Mouse (Mus musculus) forebrain, embryonic 15.5 days (tissue): ENCODE measurements around the gene Slc31a1. TPM values are rescaled to one million over a fixed set of nuclear protein-coding genes. Genes with fewer than 3 reads are reported as not detected.

ENCODE experiments used
- ATAC-seq: fragments of 200-750 bp; cut with Nextera tagmentation; replicated peaks from 2 replicates; pipeline ENCODE4 v1.8.0; 2017; ENCODE audit warnings: mild to moderate bottlenecking, moderate TSS enrichment, moderate library complexity
- H3K27ac ChIP-seq: fragments of 300-500 bp; sonication (generic); replicated peaks from 2 replicates; pipeline ENCODE4 v1.5.1; 2015; ENCODE audit warnings: mild to moderate bottlenecking, inconsistent platforms
- H3K27me3 ChIP-seq: fragments of 300-500 bp; sonication (generic); 2 replicates; pipeline ENCODE4 v1.6.1; 2015; ENCODE audit warnings: inconsistent platforms
- H3K36me3 ChIP-seq: fragments of 300-500 bp; sonication (generic); 2 replicates; pipeline ENCODE4 v1.6.1; 2015; ENCODE audit warnings: mild to moderate bottlenecking, inconsistent platforms
- H3K4me1 ChIP-seq: fragments of 300-500 bp; sonication (generic); 2 replicates; pipeline ENCODE4 v1.6.1; 2015; ENCODE audit warnings: inconsistent platforms
- H3K4me2 ChIP-seq: fragments of 300-500 bp; sonication (generic); replicated peaks from 2 replicates; pipeline ENCODE4 v1.6.1; 2015; ENCODE audit warnings: mild to moderate bottlenecking, inconsistent platforms
- H3K4me3 ChIP-seq: fragments of 300-500 bp; sonication (generic); 2 replicates; pipeline ENCODE4 v1.5.1; 2015; ENCODE audit warnings: mild to moderate bottlenecking, inconsistent platforms
- H3K9ac ChIP-seq: fragments of 300-500 bp; sonication (generic); replicated peaks from 2 replicates; pipeline ENCODE4 v1.6.1; 2015; ENCODE audit warnings: mild to moderate bottlenecking, inconsistent platforms
- H3K9me3 ChIP-seq: fragments of 300-500 bp; sonication (generic); 2 replicates; pipeline ENCODE4 v1.6.1; 2016; ENCODE audit warnings: inconsistent platforms
- WGBS: fragments of 180-500 bp; shearing (Covaris S2); methylation state at CpG from one replicate; pipeline ENCODE4 v1.1.7; 2015; ENCODE audit warnings: mixed read lengths; 5-methylcytosine and 5-hydroxymethylcytosine counted together
- polyA plus RNA-seq: library from polyadenylated mRNA; unstranded; fragments of >200 nt; fragmentation: Nextera tagmentation; extraction: Ambion mirVana; gene quantifications from 2 replicates; pipeline ENCODE4 v1.2.1, GENCODE M21; 2015

The Slc31a1 gene
- polyA plus RNA-seq, 1 experiment from 2014 or later = 40.4 TPM

DNA sequence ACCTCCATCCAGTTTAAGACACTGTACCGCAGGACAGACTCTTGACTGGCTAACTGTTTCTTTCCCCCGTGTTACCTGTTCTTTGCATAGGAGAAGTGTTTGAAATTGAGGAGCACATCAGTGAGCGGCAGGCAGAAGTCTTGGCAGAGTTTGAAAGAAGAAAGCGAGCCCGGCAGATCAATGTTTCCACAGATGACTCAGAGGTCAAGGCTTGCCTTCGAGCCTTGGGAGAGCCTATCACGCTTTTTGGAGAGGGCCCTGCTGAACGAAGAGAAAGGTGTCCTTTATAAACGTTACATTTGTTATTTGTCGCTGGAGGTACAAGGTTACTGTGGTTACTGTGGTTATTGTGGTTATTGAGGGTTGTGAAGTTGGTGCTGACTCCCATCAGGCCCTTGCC lies 51.1 kb downstream of the Slc31a1 start:
- no peak overlapping the region for H3K4me3 ChIP-seq
- H3K4me2 ChIP-seq = no peak overlapping the region
- H3K27ac ChIP-seq = no peak overlapping the region
- H3K4me1 ChIP-seq = peaks cover 25% of the 10 kb centered on the region
- 96% methylated on average over 10 of the region's 10 CpGs for WGBS
- H3K36me3 ChIP-seq = peaks cover 51% of the 10 kb centered on the region
- H3K27me3 ChIP-seq = no peaks in the 10 kb centered on the region
- H3K9me3 ChIP-seq = no peaks in the 10 kb centered on the region
- H3K9ac ChIP-seq = no peak overlapping the region
- ATAC-seq = no peak

DNA sequence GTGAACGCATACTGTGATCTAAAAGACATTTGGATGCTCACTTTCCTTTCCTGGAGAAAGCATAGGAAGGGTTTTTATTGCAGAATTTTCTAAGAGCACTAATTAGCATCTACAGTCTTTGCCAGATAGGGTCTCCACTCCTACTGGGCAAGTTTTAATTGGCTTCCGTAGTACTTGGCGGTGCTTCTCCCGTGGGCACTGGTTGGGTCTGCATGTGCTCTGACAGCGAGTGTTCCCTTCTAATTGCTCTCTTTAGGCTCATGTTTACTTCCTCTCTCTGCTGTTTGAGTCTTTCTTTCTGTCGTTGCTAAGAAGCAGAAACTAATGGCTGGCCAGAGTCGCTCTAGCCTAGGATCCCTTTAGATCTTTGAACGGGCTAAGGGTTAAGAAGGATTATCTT lies 57.9 kb downstream of the Slc31a1 start:
- no peak overlapping the region for H3K27ac ChIP-seq
- no peaks in the 10 kb centered on the region for H3K9me3 ChIP-seq
- WGBS = 44% methylated on average over 8 of the region's 8 CpGs
- H3K36me3 ChIP-seq = peaks cover 93% of the 10 kb centered on the region
- no peaks in the 10 kb centered on the region for H3K4me1 ChIP-seq
- no peak overlapping the region for H3K9ac ChIP-seq
- no peak overlapping the region for H3K4me2 ChIP-seq
- peak; percentile 41; the same call in 1 of the 2 replicates for ATAC-seq
- no peaks in the 10 kb centered on the region for H3K27me3 ChIP-seq
- H3K4me3 ChIP-seq = no peak overlapping the region

DNA sequence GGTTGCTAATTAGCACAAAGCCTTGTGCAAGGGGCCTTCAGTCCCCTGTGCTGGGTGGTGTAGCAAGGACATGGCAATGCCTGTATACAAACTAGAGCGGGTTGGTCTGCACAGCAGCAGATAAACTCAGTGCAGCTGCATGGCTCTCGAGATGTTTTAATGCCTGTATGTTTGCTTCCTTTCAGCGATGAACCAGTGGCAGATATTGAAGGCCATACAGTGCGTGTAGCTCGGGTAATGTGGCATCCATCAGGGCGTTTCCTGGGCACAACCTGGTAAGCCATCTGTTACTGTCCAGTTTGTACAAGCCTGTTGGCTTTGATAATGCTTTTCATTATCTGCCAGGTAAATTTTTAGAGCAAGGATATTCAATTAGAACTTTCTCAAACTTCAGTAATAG lies 58.6 kb downstream of the Slc31a1 start:
- Histone ChIP-seq H3K4me2 (no peak overlapping the region), H3K27me3 (no peaks in the 10 kb centered on the region), H3K9ac (no peak overlapping the region), H3K36me3 (peaks cover 93% of the 10 kb centered on the region), H3K9me3 (no peaks in the 10 kb centered on the region), H3K4me3 (no peak overlapping the region), H3K4me1 (no peaks in the 10 kb centered on the region), H3K27ac (no peak overlapping the region)
- 94% methylated on average over 6 of the region's 6 CpGs for WGBS
- no peak for ATAC-seq

DNA sequence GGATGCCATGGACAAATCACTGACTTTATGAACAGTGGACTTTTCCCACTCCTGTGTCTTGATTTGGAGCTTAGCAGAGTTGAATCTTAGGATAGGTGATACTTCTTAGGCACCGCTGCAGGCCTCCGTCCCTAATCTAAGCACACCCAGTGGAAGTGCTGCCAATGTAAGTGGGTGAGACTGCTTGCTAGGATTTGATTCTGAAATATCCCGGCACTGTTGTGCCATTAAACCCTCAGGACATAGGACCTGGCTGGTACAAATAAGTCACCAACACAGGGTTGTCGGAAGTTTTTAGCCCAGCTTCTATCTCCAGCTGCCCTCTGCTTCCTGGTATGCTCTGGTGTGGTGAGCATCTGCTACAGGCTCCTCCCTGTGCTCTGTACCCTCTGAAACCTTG lies 65.4 kb downstream of the Slc31a1 start:
- Histone ChIP-seq H3K9ac (no peak overlapping the region), H3K4me3 (no peak overlapping the region), H3K27me3 (no peaks in the 10 kb centered on the region), H3K27ac (no peak overlapping the region), H3K9me3 (no peaks in the 10 kb centered on the region), H3K4me2 (no peak overlapping the region), H3K36me3 (peaks cover 45% of the 10 kb centered on the region), H3K4me1 (no peaks in the 10 kb centered on the region)
- 94% methylated on average over 4 of the region's 4 CpGs for WGBS
- ATAC-seq = no peak

DNA sequence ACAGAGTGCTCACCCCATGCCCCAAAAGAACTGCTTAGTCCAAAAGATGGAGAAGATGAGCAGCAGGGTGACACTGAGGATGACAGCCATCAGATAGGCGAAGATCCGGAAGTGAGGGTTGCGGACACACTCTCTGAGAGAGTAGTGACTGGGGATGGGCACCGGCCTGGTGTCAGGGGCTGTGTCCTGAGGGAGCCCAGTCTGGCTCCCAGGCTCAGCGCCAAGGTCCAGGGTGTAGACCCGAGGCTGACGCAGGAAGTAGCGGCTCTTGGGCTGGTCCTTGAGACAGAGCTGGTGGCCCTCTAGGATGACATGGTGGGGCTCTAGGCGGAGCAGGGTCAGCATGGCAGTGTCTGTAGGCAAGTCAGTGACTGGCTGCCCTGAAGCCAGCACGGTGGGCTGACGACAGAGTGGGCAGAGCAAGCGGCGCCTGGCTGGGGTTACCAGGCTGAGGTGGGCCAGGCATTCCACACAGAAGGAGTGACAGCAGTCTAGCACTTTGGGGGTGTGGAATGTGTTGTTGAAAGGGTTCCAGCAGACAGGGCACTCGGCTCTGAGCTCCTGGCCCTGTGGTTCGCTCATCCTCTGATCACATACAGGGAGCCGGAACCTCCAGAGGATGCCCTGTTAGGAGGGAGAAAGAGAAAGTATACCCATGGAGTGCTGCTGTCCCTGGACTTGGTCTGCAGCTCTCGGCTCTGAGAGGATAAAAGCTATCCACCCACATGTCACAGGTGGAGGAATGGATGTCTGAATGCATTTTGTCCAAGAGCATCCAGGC lies 67.6 kb downstream of the Slc31a1 start:
- Histone ChIP-seq H3K9me3 (no peaks in the 10 kb centered on the region), H3K4me3 (no peak overlapping the region), H3K27me3 (no peaks in the 10 kb centered on the region), H3K27ac (no peak overlapping the region), H3K4me1 (no peaks in the 10 kb centered on the region), H3K9ac (no peak overlapping the region), H3K36me3 (peaks cover 25% of the 10 kb centered on the region), H3K4me2 (no peak overlapping the region)
- 81% methylated on average over 17 of the region's 17 CpGs for WGBS
- ATAC-seq = 0 out of 2 replicates have a peak, but pooled peaks have one; percentile 23

DNA sequence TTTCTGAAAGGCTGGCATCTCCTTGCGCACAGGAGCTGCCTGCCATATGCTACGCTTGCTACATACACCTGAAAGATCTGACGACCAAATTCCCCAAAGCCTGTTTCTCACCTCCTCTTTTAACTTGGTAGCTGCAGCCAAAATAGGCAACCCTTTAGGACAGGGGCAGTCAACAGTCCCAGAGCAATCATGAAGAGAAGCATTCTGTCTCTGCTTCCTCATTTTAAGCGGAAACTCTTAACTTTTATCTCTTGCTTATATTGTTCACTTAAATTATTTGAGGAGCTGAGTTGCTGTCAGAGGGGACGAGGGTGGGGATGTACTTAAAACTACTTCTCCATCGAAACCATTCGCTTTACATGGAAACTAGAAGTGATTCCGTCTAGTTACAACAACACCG lies 69.1 kb downstream of the Slc31a1 start:
- Histone ChIP-seq H3K27ac (no peak overlapping the region), H3K4me1 (no peaks in the 10 kb centered on the region), H3K4me3 (no peak overlapping the region), H3K27me3 (no peaks in the 10 kb centered on the region), H3K4me2 (no peak overlapping the region), H3K9me3 (no peaks in the 10 kb centered on the region), H3K36me3 (peaks cover 12% of the 10 kb centered on the region), H3K9ac (no peak overlapping the region)
- 91% methylated on average over 9 of the region's 9 CpGs for WGBS
- ATAC-seq = no peak

DNA sequence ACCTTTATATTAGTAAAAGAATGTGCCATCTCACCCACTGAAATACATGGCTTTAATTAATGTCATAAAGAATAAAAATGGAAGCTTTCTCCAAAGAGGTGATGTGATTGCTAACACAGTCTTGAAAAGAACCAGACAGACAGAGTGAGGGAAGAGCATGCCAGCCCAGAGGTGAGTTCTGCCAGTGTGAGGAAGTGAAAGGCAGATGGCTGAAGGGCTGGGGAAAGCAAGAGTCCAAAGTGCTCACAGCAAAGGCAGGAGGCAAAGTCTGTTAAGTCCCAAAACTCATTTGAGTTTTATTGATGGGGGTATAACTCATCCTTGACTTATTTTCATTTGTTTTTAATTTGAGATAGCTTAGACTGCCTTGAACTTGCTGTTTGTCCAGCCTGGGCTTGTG lies 70.2 kb downstream of the Slc31a1 start:
- H3K9ac ChIP-seq = no peak overlapping the region
- no peaks in the 10 kb centered on the region for H3K4me1 ChIP-seq
- no peak overlapping the region for H3K4me2 ChIP-seq
- H3K36me3 ChIP-seq = peaks cover 2% of the 10 kb centered on the region; the same call in 1 of the 2 replicates
- no peaks in the 10 kb centered on the region for H3K9me3 ChIP-seq
- no peak overlapping the region for H3K27ac ChIP-seq
- no peak for ATAC-seq
- H3K27me3 ChIP-seq = no peaks in the 10 kb centered on the region
- no peak overlapping the region for H3K4me3 ChIP-seq

DNA sequence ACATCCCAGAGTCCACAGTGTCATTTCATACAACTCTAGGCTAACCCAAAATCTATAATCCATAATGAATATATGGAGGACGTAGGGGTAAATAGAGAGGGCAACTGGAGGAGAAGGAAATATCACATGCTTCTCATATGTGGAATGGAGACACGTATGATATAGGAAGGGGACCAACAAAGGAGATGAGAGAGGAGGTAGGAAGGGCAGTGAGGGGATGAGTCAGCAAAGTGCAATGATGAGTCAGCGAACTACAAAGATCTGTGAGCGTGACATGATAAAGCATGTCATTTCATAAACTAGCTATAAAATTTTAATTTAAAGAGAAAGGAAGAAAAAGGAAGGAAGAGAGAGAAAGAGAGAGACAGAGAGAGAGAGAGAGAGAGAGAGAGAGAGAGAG lies 71.0 kb downstream of the Slc31a1 start:
- Histone ChIP-seq H3K27ac (no peak overlapping the region), H3K9ac (no peak overlapping the region), H3K9me3 (no peaks in the 10 kb centered on the region), H3K4me1 (no peaks in the 10 kb centered on the region), H3K4me2 (no peak overlapping the region), H3K36me3 (no peaks in the 10 kb centered on the region), H3K27me3 (no peaks in the 10 kb centered on the region), H3K4me3 (no peak overlapping the region)
- 82% methylated on average over 4 of the region's 4 CpGs for WGBS
- ATAC-seq = no peak

DNA sequence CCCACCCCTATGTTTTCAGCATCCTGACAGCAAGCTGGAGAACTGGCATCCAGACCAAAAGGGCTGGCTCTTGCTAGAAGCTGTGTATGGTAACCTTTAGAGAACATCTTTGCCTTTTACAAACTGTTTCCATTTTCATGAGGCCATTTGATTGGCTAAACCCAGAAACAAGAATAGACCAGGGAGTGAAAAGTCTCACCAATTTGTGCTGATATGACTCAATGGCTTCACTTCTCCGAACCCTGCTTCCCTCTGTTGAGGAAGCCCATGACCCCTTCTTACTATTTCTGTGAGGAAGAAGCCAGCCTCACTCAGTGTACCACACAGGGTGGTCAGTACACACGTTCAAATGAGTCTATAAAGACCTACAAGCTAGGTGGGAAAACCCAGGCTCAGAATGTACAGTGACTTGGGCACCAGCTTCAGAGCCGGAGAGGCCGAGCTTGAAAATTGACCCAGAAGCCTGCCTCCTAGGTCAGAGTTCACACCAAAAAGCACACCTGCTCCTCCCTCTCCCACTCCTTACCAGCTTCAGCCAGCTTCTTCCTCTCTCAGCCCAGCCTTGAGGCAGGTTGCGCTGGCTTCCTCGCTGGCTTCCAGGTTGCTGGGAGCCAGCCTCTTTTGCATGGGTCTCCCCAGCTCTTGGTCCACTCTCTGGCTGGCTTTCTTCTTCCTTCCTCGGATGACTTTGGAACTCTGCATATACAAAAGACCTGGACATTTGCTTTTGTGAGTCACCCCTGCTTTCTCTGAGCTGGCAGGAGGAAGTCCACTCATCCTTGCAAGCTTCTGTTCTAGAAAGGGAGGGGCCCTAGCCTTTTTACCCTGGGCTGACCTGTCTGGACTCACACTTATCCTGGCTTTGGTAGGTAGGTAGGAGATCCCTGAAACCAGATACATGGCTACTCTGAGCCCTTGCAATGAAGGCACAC lies 73.7 kb downstream of the Slc31a1 start:
- no peak for ATAC-seq
- Histone ChIP-seq H3K4me1 (no peaks in the 10 kb centered on the region), H3K9ac (no peak overlapping the region), H3K27me3 (no peaks in the 10 kb centered on the region), H3K9me3 (no peaks in the 10 kb centered on the region), H3K4me3 (no peak overlapping the region), H3K27ac (no peak overlapping the region), H3K4me2 (no peak overlapping the region), H3K36me3 (no peaks in the 10 kb centered on the region)
- WGBS = 79% methylated on average over 7 of the region's 7 CpGs

DNA sequence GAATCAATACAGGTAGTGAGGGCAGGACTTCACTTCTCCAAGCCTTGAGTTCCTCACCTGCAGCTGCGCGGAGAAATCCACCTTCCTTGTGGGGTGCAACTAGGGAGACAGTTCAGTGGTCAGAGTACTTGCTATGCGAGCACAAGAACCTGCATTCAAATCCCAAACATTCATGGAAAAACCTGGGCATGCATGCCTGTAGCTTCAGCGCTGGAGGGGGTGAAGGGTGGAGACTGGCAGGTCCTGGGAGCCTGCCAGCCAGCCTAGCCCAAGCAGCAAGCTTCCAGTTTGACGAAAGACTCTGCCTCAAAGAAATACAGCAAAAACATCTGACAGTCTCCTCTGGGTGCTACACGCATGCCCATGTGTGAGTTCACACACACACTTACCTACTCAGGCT lies 74.6 kb downstream of the Slc31a1 start, which contains the start of gene Rnf183:
TSS of gene Rnf183 (minus strand) at position 172 of the 400 bp plus-strand sequence.
- H3K4me1 ChIP-seq = no peaks in the 10 kb centered on the region
- no peak within 1 kb of the TSS for H3K27ac ChIP-seq
- H3K4me3 ChIP-seq = no peak within 1 kb of the TSS
- H3K9me3 ChIP-seq = no peaks in the 10 kb centered on the region
- no peaks in the 10 kb centered on the region for H3K27me3 ChIP-seq
- WGBS = 81% methylated on average over 6 of the region's 6 CpGs
- H3K9ac ChIP-seq = no peak within 1 kb of the TSS
- H3K36me3 ChIP-seq = no peaks in the 10 kb centered on the region
- H3K4me2 ChIP-seq = no peak within 1 kb of the TSS
- no peak for ATAC-seq

DNA sequence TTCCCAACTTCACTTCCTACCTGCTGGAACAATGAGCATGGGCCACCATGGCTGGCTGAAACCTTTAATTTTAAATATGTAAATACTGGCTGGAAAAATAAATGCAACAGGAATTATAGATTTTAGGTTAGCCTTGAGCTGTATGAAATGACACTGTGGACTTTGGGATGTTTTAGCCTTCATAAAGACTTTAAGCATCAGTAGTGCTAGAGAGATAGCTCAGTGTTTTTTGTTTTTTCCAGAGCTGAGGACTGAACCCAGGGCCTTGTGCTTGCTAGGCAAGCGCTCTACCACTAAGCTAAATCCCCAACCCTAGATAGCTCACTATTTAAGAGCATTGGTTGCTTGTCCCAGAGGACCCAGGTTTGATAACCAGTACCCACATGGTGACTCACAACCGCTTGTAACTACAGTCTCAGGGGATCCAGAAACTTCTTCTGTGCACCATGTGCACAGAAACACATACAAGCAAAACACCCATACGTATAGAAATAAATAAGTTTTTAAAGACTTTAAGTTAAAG lies 76.8 kb downstream of the Slc31a1 start:
- WGBS = 96% methylated on average over 3 of the region's 3 CpGs
- H3K36me3 ChIP-seq = no peaks in the 10 kb centered on the region
- ATAC-seq = no peak
- H3K9ac ChIP-seq = no peak overlapping the region
- H3K27me3 ChIP-seq = no peaks in the 10 kb centered on the region
- no peak overlapping the region for H3K4me3 ChIP-seq
- H3K4me2 ChIP-seq = no peak overlapping the region
- H3K9me3 ChIP-seq = no peaks in the 10 kb centered on the region
- H3K27ac ChIP-seq = no peak overlapping the region
- H3K4me1 ChIP-seq = no peaks in the 10 kb centered on the region

DNA sequence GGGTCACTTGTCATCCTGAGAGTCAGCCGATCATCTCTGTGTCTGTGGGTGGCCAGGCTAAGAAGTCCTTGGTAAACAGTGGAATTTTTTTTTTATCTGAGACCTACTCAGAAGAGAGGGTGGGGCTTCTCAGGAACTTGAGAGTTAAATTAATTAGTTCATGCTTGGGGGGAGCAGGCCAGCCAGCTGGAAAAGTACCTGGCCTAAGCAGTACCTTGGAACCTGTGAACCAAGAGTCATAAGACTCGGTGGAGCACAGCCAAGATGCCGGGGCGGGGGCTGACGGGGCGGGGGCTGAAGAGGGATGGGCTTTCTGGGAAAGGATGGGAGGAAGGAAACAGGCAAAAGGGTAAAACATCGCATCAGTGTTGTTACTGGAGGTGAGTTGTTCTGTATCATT lies 77.3 kb downstream of the Slc31a1 start:
- Histone ChIP-seq H3K4me3 (no peak overlapping the region), H3K27ac (no peak overlapping the region), H3K9ac (no peak overlapping the region), H3K4me2 (no peak overlapping the region), H3K36me3 (no peaks in the 10 kb centered on the region), H3K9me3 (no peaks in the 10 kb centered on the region), H3K4me1 (no peaks in the 10 kb centered on the region), H3K27me3 (no peaks in the 10 kb centered on the region)
- no peak for ATAC-seq
- 85% methylated on average over 7 of the region's 7 CpGs for WGBS
